Mouse (Mus musculus) urinary bladder, postnatal 25 days (tissue): ENCODE results near the gene Ipmk.

Experiments used
- DNase-seq: peaks from one replicate; pipeline ENCODE4 v3.0.0; 2022; ENCODE audit warnings: low spot score

The Ipmk gene

DNA sequence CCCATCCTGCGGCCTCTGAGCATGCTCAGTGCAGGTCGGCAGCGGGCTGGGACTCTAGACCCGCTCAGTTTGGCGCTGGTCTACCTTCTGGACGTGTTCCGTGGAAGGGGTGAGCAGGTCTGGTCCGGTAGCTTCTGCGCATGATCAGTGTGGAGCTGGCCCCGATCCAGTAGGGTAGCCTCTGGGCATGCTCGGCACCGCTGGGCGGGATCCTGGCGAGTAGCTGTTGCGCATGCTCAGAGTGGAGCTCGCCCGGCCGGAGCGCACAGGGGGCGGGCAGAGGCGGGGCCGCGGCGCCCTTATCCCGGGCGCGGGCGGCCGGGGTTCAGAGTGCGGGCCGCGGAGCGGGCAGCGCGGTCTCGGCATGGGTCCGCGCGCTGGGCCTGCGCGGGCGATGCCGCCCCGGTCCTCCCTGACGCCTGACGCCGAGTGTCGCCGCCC is at the start of gene Ipmk:
Gene Ipmk (plus strand): TSS at position 255 of the 441 bp plus-strand sequence.
- peak; percentile 100 for DNase-seq

DNA sequence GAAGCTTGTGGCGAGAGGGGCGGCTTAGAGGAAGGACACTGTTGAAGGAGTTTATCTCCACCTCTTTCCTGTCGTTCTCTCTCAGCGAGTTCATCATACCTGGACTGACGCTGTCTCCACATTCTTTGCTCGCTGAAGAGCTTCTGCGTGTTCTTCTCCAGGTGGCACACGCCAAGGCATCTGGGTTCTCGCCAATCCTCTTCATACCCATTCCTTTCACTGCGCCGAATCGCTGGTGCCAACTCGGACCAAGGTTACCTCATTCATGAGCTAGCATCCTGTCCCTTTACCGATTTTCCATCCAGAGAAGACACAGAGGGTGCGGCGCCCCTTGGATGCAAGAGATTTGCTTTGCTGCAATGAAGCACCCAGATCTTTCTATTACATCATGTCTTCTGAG is 47.4 kb upstream of the Ipmk start:
- DNase-seq, result no peak

DNA sequence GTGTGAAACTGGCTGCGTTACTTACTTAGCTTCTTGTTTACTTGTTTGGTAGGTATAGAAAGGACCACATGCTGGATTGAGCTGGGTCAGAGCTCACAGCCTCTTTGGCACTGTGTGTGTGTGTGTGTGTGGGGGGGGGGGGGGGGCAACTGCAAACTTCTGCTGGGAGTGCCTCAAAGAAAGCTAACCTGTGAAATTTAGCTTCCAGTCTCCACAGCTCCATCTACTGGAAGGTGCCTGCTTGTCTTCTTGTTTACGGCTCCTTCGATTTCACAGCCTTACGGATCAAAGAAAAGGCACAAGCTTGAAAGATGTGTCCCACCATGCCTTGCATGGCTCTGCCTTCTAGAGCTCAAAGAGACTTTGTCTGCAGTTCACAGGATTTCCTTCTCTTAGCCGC is 45.1 kb upstream of the Ipmk start:
- DNase-seq, result no peak

DNA sequence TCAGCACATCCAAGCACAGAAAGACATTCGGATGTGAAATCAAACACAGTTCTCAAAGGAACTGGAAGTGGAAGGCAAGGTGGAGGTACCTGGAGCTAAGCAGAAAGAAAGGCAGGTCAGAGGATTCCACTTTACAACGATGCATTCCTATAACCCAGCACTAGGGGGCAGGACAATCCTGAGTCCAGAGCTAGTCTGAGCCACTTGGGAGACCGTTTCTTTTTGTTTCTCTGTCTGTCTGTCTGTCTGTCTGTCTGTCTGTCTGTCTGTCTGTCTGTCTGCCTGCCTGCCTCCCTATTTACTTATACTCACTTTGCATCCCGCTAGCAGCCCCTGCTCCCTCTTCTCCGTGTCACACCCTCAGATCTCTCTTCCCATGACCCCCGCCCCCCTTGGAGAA is 41.4 kb upstream of the Ipmk start:
- DNase-seq, result peak; percentile 36

DNA sequence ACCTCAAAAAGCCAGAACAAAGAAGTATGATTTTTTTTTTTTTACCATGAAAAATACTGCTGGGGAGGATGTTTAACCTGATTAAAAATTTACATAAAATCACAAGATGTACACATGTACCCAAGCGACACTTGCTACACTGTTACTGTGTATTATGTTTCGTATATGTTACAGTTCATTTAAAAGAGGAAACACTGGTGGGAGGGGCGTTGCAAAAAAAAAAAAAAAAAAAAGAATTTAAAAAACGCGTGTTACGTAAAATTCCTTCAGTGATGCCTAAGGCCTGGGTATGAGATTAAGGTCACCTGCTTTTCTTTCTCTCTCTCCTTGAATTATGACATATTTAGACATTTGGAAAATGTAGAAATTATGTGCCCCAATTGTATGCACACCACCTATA is 40.8 kb upstream of the Ipmk start:
- no peak for DNase-seq

DNA sequence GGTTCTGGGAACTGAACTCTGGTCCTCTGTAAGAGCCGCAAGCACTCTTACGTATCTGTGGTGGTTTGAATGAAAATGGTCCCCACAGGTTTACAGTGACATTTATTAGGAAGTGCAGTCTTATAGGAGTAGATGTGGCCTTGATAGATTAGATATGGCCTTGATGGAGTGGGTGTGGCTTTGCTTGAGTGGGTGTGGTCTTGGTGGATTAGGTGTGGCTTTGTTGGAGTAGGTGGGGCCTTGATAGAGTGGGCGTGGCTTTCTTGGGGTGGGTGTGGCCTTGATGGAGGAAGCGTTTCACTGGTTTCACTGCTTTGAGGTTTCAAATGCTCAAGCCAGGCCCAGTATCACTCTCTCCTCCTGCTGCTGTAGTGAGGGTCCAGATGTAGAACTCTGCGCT is 39.4 kb upstream of the Ipmk start:
- no peak for DNase-seq

DNA sequence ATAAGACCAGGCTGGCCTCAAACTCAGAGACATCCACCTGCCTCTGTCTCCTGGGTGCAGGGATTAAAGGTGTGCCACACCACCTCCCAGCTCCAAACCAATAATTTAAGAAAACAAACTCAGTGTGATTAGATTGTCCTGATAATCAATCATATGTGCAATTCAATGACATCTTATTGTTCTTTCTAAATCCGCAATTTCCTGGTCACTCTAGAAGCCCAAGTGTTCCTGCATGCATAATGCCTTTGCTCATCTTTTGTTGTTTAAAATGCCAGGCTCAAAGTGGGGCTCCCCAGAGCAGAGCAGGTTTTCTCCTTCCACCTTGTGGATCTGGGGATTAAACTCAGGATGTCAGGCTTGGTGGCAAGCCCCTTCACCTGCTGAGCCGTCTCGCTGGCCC is 37.3 kb upstream of the Ipmk start:
- DNase-seq, result no peak

DNA sequence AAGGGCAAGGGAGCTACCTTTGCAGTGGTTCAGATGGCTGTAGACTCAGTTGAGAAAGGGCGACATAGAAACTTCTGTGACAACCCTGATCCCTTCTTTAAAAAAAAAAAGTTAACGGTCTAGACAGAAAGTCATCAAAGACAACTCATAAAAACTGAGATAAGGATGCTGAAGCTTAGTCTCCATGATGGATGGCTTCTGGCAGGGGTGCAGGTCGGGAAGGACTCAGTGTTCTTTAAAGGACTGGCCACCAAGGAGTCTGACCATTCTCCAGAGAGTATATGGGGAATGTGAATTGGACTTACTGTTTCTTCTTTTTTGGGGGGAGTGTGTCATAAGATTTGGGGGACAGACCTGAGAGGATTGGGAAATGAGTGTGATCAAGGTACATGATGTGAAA is 33.0 kb upstream of the Ipmk start:
- DNase-seq, result no peak

DNA sequence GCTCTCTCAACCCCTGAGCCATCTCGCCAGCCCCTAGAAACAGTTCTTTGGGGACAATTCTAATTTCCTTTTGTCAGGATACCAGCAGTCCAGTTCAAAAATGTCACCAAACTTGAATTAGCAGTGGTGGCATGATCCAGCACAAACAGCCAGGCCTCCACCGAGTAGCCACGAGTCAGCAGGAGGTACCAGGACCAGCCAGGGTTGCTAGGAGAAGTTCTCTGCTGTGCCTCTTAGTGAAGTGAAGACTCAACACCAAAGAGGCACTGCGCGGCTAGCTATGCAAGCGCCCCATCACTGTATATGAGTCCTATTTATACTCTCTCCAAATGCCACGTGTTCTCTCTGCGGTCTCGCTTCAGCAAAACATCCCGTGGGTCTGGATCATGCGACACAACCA is 31.5 kb upstream of the Ipmk start:
- DNase-seq, result no peak

DNA sequence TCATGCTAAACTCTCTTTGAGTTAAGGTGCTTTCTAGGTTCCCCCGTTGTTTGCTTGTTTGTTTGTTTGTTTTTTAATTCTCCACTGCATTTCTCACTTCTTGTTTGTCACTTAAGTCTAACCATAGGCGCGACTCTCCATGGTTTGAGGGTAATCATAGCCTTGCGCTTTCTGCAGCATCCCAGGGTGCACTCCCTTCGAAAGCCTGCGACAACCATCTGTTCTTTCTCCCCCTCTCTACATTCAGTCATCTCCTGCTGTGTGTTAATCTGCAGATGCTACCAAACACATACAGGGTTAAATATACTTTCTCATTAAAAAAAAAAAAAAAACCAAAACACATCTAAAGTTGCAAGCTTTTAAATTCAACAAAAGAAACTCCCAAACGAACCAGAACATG is 31.1 kb upstream of the Ipmk start:
- DNase-seq, result no peak

DNA sequence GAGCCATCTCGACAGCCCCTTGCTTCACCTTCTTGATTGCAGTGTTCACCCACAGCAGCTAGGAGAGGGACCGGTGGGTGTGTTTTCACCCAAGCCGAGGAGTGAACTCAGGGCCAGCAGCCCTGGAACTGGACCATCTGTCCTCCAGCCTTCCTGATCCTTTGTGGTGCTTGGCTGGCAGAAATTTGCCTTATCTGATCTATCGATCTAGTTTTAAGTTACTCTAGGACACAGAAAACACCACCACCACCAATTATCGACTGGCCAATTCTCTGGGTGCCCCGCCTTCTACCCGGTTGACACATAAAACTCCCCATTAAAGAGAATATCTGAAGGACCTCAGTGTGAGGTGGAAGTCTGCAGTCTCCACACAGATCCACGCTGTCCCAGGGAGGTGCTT is 23.9 kb upstream of the Ipmk start:
- DNase-seq, result no peak

DNA sequence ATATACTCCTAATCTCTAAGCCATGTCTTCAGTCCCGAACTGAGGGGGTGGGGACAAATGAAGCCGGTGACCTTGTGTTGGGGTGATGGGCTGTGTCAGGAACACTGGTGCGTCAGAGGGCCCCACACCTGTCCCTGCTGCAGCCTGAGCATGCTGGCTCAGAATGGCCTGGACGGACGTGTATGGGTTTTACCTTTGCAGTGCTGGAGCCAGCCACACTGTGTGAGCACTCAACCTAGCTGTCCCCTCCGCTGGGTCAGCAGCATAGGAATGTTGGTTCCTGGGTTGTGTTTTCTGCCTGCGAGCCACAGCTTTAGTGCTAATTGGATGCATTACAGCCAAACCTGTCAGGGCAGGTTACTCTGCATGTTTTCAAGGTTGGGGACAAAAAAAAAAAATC is 21.4 kb upstream of the Ipmk start:
- DNase-seq, result no peak

DNA sequence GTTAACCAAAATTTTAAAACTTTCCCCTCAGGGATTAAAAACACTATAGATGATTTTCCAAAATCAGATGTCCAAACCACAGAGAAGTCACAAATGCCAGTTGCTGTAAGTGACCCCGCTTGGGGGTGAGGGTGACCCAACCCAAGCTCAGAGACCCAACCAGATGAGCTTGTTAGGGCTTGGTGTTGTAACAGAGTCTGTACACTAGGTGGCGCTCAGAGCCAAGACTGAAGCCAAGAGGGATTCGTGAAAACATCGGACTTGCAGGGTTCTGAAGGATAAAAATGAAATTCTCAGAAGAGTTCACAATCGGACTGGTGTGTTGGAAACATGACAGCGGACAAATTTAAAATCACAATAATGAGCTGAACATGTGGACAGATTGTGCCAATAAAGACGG is 20.8 kb upstream of the Ipmk start:
- DNase-seq, result peak; percentile 65

DNA sequence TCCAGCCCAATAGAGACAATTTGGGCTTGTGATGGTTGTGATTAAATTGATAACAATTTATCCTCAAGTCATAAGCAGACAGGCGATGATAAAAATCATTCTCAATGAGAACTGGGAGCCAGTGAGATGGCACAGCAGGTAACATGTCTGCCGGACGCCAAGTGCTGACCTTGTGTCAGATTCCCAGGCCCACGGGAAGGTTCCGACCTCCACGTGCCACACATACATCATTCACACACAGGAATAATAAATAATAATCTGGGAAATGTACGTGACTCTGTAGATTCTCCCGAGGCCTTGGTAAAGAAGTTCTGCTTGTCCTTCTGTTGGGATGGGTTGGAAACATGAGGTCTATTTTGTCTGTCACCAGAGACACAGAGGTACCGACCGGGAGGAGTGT is 20.2 kb upstream of the Ipmk start:
- DNase-seq, result no peak

DNA sequence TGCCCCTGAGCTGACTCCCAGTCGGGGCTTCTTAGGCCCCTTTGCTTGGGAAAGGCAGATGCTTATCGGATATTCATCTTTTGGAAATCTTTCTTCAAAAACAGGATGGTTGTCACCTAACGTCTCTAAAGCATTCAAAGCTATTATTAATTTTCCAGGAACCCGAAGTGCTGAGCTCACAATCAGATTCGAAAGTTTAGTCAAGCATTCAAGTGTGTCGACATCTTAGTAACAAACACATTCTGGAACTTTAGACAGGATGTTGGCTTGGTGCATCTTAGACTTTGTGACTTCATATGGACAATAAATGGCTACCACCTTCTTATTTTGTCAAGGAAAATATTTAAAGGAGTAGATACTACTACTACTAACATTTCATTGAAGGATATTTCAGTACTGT is 19.2 kb upstream of the Ipmk start:
- no peak for DNase-seq

DNA sequence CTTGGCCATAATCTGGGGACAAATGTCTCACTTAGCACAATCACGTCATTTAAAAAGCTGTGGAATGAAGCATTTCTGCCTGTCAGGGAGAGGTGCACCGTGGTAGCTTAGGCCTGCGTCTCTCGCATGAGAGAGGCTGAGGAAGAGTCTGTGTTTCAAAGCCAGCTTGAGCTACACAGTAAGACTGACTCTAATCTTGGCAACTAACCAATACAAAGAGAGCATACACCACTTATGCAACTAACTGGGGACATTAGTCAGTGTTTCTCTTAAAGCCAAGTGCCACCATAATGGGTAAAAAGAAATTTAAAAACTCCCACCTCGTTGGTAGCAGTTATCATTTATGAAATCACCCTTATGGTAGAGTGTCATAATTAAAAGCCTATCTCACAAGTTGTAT is 18.7 kb upstream of the Ipmk start:
- no peak for DNase-seq

DNA sequence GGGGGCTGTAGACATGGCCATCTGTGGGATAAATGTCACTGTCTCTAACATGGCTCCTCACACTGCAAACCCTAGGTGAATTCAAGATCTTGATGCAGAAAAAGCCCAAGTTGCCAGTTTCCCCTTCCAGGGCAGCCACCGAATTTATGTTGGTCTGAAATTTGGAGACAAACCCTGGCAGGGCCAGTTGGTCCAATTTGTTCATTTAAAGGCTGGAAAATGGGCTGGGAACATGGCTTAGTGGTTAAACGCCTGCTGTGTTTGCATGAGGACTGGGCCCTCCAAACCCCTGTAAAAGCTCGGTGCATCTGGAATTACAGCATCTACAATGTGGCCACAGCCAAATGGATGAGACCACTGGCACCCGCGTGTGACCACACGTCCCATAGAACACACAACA is 18.3 kb upstream of the Ipmk start:
- DNase-seq, result no peak

DNA sequence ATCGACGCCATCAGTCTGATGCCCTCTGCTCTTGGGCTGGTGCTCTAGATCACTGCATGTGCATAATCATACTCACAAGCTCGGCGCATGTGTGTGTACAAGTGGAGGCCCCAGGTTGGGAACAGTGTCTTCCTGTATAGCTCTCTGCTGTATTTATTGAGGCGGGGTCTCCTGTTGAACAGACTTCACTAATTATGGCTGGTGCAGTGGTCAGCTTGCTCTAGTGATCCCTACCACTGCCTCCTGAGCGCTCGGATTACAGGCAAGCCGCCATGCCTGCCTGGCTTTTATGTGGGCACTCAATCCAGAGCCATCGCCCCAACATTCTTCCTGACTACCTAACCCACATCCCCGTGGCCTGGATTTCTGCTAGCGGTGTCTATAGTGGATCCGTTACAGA is 17.5 kb upstream of the Ipmk start:
- DNase-seq, result no peak

DNA sequence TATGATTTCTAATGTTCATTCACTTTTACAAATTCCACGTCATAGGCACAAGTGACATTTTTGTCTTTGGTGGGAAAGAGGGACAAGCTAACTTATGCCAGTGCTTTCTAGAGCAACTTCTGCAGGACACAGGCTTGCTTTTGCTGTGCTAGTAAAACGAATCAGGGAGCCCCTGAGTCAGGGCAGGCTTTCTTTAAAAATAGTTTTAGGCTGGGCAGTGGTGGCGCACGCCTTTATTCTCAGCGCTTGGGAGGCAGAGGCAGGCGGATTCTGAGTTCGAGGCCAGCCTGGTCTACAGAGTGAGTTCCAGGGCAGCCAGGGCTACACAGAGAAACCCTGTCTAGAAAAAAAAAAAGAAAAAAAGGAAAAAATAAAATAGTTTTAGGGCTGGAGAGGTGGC is 15.7 kb upstream of the Ipmk start:
- no peak for DNase-seq

DNA sequence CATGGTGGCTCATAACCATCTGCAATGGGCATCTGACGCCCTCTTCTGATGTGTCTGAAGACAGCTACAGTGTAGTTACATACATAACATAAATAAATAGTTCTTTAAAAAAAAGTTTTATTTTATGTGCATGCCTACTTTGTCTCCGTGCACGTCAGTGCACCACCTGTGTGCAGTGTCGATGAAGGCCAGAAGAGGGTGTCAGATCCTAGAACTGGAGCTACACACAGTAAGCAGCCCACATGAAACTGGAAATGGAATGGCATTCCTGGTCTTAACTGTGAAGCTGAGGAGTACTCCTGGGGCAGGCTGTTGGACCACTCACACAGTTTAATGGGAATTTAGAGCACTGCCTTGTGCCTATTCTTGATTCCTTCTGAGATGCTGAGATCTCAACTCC is 15.2 kb upstream of the Ipmk start:
- no peak for DNase-seq

DNA sequence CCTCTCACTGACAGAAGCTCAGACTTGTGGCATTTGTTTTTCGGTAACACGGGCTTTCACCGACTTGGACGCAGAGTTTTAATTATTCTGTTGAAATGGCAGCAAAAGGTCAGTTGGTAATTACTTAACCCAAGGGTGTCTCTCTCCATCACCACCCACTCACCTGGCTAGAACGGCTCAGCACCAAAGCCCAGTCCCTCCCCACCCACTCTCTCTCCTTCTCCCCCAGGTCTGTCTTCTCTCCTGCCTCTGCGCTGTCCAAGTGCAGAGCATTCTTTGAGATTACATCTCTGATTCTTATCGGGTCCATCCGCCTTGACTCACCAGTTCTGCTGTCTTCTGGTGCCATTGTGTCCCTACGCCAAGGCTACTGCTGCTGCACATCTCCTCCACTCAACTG is 14.7 kb upstream of the Ipmk start:
- DNase-seq, result no peak

DNA sequence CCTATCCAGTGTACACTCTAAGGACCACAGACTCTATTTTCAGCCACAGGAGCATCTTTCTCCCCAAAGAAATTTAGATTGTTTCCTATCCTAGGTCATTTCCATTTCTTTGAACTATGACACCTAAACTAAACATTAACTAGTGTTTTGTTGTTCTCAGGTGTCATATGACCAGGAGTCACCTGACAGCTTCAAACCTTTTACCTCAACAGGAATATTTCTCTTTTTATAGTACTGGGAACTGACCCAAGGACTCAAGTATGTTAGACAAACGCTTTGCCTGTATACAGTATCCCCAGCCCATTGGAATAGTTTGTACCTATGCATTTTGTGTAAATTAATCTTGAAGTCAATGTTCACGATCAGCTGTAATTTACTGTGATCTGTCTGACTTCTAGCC is 9.8 kb upstream of the Ipmk start:
- no peak for DNase-seq

DNA sequence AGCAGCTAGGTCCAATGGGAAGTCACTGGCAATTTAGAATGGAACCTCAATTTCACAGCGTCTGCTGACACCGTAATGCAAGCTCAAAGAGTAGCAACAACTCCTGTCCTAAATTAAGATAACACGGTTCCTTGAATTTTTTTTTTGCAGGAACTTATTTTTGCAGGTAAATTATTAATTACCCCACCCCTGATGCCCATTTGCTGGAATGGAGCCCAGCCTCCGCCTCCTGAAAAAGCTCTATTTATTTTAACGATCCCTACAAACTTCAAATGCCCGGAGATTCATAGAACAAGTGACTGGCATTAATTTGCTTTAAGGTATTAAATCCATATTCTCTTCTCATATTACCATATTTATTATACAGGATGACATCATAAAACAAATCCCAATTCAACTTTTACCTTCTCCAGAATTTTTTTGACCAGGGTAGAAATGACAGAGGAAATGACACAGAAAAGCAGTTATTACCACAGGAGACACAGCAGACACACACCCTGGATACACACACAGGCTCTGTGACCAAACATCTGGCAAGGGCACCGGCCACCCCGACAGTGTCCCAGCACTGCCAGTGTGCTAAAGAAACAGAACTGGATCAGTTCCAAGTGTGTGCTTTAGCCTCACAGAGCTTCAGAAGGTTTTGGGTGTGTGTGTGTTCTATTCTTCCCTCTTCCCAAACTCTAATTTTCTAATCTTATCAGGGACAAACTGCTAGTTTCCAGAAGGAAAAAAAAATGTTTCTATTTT is 9.2 kb upstream of the Ipmk start:
- DNase-seq, result no peak

DNA sequence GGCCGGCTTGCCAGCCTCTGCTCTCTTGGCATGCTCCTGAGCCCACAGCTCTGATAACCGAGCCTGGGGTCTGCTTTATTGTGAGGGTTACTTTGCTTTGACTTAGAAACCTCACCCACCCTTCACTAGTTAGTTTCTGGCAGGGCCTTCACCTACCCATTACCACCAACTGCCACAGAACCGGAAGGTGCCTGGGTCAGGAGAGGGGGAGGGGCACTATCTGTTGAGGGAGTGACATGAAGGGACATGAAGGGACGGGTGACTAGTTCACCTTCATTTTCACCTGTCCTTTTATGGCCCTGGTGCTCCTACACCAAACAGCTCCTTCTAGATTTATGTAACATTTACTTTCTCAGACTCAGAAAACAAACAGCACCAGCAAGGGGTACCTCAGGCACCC is 8.1 kb upstream of the Ipmk start:
- DNase-seq, result no peak

DNA sequence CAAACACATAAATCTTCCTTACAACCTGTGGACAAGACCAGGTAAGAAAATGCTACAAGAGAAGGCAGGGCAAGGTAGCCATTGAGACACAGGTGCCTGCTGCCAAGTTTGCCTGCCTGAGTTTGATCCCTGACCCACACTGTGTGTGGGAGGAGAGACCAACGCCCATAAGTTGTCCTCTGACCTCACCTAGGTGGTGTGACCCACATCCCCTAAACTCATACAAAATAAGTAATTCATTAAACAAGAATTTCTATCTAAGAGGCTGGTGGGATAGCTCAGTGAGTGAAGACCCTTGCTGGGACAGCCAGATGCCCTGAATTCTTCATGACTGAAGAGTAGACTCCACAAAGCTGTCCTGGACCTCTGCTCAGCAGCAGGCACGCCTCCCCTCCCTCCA is 7.4 kb upstream of the Ipmk start:
- no peak for DNase-seq
